Mouse (Mus musculus) kidney, postnatal 0 days (tissue): Measurements from ENCODE around the gene Iqcc. TPM values are rescaled to one million over a fixed set of nuclear protein-coding genes. Genes with fewer than 3 reads are reported as not detected.
A peak's percentile ranks its signal among the peaks of the same experiment; 100 is the strongest.

Source experiments
- ATAC-seq: fragments of 200-750 bp; cut with Nextera tagmentation; replicated peaks from 2 replicates; pipeline ENCODE4 v1.8.0; 2017; ENCODE audit warnings: low read depth, moderate number of reproducible peaks, moderate TSS enrichment, moderate library complexity; ENCODE audit not compliant: low FRiP score
- DNase-seq: peaks from one replicate; pipeline ENCODE4 v3.0.0-alpha.2; 2016; ENCODE audit warnings: low spot score
- H3K27ac ChIP-seq: fragments of 300-500 bp; sonication (generic); 2 replicates; pipeline ENCODE4 v1.5.1; 2014; ENCODE audit warnings: mild to moderate bottlenecking
- H3K27me3 ChIP-seq: fragments of 300-500 bp; sonication (generic); 2 replicates; pipeline ENCODE4 v1.6.1; 2014; ENCODE audit warnings: low read length, mixed read lengths; ENCODE audit not compliant: insufficient read depth
- H3K36me3 ChIP-seq: fragments of 300-500 bp; sonication (generic); 2 replicates; pipeline ENCODE4 v1.6.1; 2014; ENCODE audit warnings: low read length, mixed read lengths; ENCODE audit not compliant: insufficient read depth
- H3K4me1 ChIP-seq: fragments of 300-500 bp; sonication (generic); replicated peaks from 2 replicates; pipeline ENCODE4 v1.6.1; 2014; ENCODE audit warnings: antibody characterized with exemption, low read length, mixed read lengths; ENCODE audit not compliant: insufficient read depth
- H3K4me2 ChIP-seq: fragments of 300-500 bp; sonication (generic); 2 replicates; pipeline ENCODE4 v1.6.1; 2014; ENCODE audit warnings: mild to moderate bottlenecking, low read length, moderate library complexity, mixed read lengths
- H3K4me3 ChIP-seq: fragments of 300-500 bp; sonication (generic); replicated peaks from 2 replicates; pipeline ENCODE4 v1.5.1; 2014; ENCODE audit warnings: low read depth, low read length
- H3K9ac ChIP-seq: fragments of 300-500 bp; sonication (generic); 2 replicates; pipeline ENCODE4 v1.6.1; 2014; ENCODE audit warnings: low read depth, low read length
- H3K9me3 ChIP-seq: fragments of 300-500 bp; sonication (generic); replicated peaks from 2 replicates; pipeline ENCODE4 v1.6.1; 2016; ENCODE audit warnings: low read length, inconsistent platforms, mixed read lengths
- CTCF ChIP-seq: IDR thresholded peaks from 2 replicates; pipeline ENCODE4 v1.5.1; 2016; ENCODE audit warnings: antibody characterized with exemption, low read depth, mild to moderate bottlenecking, moderate library complexity
- WGBS: fragments of 180-500 bp; shearing (Covaris S2); extraction: QIAGEN DNeasy Blood & Tissue Kit; methylation state at CpG from one replicate; pipeline ENCODE4 v1.1.7; 2014; 5-methylcytosine and 5-hydroxymethylcytosine counted together
- polyA plus RNA-seq: library from polyadenylated mRNA; unstranded; fragments of >200 nt; fragmentation: Nextera tagmentation; extraction: Ambion mirVana; gene quantifications from 2 replicates; pipeline ENCODE4 v1.2.1, GENCODE M21; 2015

Iqcc gene
- polyA plus RNA-seq, 1 experiment from 2014 or later, result 31.6 TPM

GRCm38 (mm10) chr4:129645204-129645603 lies 26.3 kb upstream of the Iqcc start:
- Histone ChIP-seq H3K36me3 (peaks cover 48% of the 10 kb centered on the region), H3K4me3 (no peak overlapping the region), H3K27ac (no peak overlapping the region), H3K4me2 (no peak overlapping the region), H3K9me3 (no peaks in the 10 kb centered on the region), H3K4me1 (0 out of 2 replicates have a peak, but pooled peaks cover under 1% of the 10 kb centered on the region), H3K27me3 (no peaks in the 10 kb centered on the region), H3K9ac (no peak overlapping the region)
- WGBS, result 93% methylated on average over 6 of the region's 6 CpGs
- TF ChIP-seq CTCF, result no peak
- DNase-seq, result no peak
- no peak for ATAC-seq

GRCm38 (mm10) chr4:129641756-129642155 lies 22.9 kb upstream of the Iqcc start:
- ATAC-seq (no peak), DNase-seq (no peak)
- Histone ChIP-seq H3K4me2 (peak overlapping the region; percentile 80; the same call in 1 of the 2 replicates), H3K27ac (0 out of 2 replicates have a peak overlapping the region, but pooled peaks have one; percentile 21), H3K27me3 (no peaks in the 10 kb centered on the region), H3K36me3 (peaks cover 31% of the 10 kb centered on the region), H3K9ac (0 out of 2 replicates have a peak overlapping the region, but pooled peaks have one; percentile 27), H3K4me3 (peak overlapping the region; percentile 55; the same call in 1 of the 2 replicates), H3K9me3 (no peaks in the 10 kb centered on the region), H3K4me1 (peaks cover 15% of the 10 kb centered on the region; the same call in 1 of the 2 replicates)
- 21% methylated on average over 5 of the region's 5 CpGs for WGBS
- TF ChIP-seq CTCF, result no peak

- no peaks in the 10 kb centered on the region for H3K27me3 ChIP-seq
- H3K4me1 ChIP-seq, result peaks cover 15% of the 10 kb centered on the region; the same call in 1 of the 2 replicates
- H3K27ac ChIP-seq, result peak within 1 kb of the TSS; percentile 85
- no peaks in the 10 kb centered on the region for H3K9me3 ChIP-seq
- H3K36me3 ChIP-seq, result peaks cover 32% of the 10 kb centered on the region
- H3K4me3 ChIP-seq, result peak within 1 kb of the TSS; percentile 55
- no peak; the same call in 1 of the 2 replicates for TF ChIP-seq CTCF
- peak; percentile 99 for DNase-seq
- WGBS, result under 1% methylated on average over 60 of the region's 60 CpGs
- peak within 1 kb of the TSS; percentile 72 for H3K9ac ChIP-seq
- peak; percentile 94 for ATAC-seq
- H3K4me2 ChIP-seq, result peak within 1 kb of the TSS; percentile 80
These were observed 22.0 kb upstream of the Iqcc start, which contains the start of gene Txlna for GRCm38 (mm10) chr4:129640638-129641467. Gene Txlna (minus strand): TSS chr4:129641065.

- peak overlapping the region; percentile 72 for H3K9ac ChIP-seq
- no peaks in the 10 kb centered on the region for H3K27me3 ChIP-seq
- peaks cover 30% of the 10 kb centered on the region for H3K36me3 ChIP-seq
- TF ChIP-seq CTCF, result no peak
- peak overlapping the region; percentile 85 for H3K27ac ChIP-seq
- peak overlapping the region; percentile 80 for H3K4me2 ChIP-seq
- no peak for ATAC-seq
- WGBS, result 0% methylated on average over 17 of the region's 17 CpGs
- no peaks in the 10 kb centered on the region for H3K9me3 ChIP-seq
- peaks cover 15% of the 10 kb centered on the region; the same call in 1 of the 2 replicates for H3K4me1 ChIP-seq
- H3K4me3 ChIP-seq, result peak overlapping the region; percentile 55
- peak; percentile 41 for DNase-seq
These were observed 21.3 kb upstream of the Iqcc start for GRCm38 (mm10) chr4:129640101-129640637.

- peaks cover 15% of the 10 kb centered on the region; the same call in 1 of the 2 replicates for H3K4me1 ChIP-seq
- peak overlapping the region; percentile 80 for H3K4me2 ChIP-seq
- no peak for TF ChIP-seq CTCF
- H3K4me3 ChIP-seq, result no peak overlapping the region
- ATAC-seq, result no peak
- H3K27me3 ChIP-seq, result no peaks in the 10 kb centered on the region
- H3K9me3 ChIP-seq, result no peaks in the 10 kb centered on the region
- H3K36me3 ChIP-seq, result peaks cover 37% of the 10 kb centered on the region
- no peak overlapping the region for H3K9ac ChIP-seq
- DNase-seq, result no peak
- H3K27ac ChIP-seq, result no peak overlapping the region
- 81% methylated on average over 15 of the region's 15 CpGs for WGBS
These were observed 20.3 kb upstream of the Iqcc start for GRCm38 (mm10) chr4:129639221-129639620.

GRCm38 (mm10) chr4:129633852-129634251 lies 15.0 kb upstream of the Iqcc start:
- H3K4me1 ChIP-seq, result 0 out of 2 replicates have a peak, but pooled peaks cover 2% of the 10 kb centered on the region
- 93% methylated on average over 6 of the region's 6 CpGs for WGBS
- TF ChIP-seq CTCF, result no peak
- no peak for DNase-seq
- H3K4me2 ChIP-seq, result no peak overlapping the region
- H3K36me3 ChIP-seq, result peaks cover 74% of the 10 kb centered on the region
- H3K27me3 ChIP-seq, result no peaks in the 10 kb centered on the region
- H3K9ac ChIP-seq, result no peak overlapping the region
- H3K9me3 ChIP-seq, result no peaks in the 10 kb centered on the region
- ATAC-seq, result no peak
- H3K4me3 ChIP-seq, result no peak overlapping the region
- no peak overlapping the region for H3K27ac ChIP-seq
